Mouse (Mus musculus): ENCODE data around the gene Cdc42bpb. TPM values are rescaled to one million over a fixed set of nuclear protein-coding genes. Genes with fewer than 3 reads are reported as not detected.

Cdc42bpb gene
- polyA plus RNA-seq, 1 experiment from 2014 or later = 39.9 TPM

- Histone ChIP-seq H3K4me1 (replicated peaks; ENCODE audit: control insufficient read depth, insufficient read depth, low read length) (no peaks in the 10 kb centered on the region), H3K4me2 (ENCODE audit: low read length) (peak overlapping the region; percentile 13; the same call in 1 of the 2 replicates), H3K4me3 (replicated peaks; ENCODE audit: low read length) (no peak overlapping the region), H3K27me3 (replicated peaks; ENCODE audit: control insufficient read depth, insufficient read depth, low read length) (no peaks in the 10 kb centered on the region), H3K9me3 (ENCODE audit: control insufficient read depth, low read length) (no peaks in the 10 kb centered on the region), H3K36me3 (ENCODE audit: control insufficient read depth, insufficient read depth) (no peaks in the 10 kb centered on the region), H3K9ac (replicated peaks; ENCODE audit: low read depth, low read length) (no peak overlapping the region), H3K27ac (ENCODE audit: low read length) (no peak overlapping the region)
- WGBS = 29% methylated on average over 10 of the region's 10 CpGs
- ATAC-seq = no peak
Measured at GRCm38 (mm10) chr12:111284532-111284931, 93.0 kb downstream of the Cdc42bpb start.

GRCm38 (mm10) chr12:111283573-111283972 lies 93.9 kb downstream of the Cdc42bpb start:
- 60% methylated on average over 4 of the region's 4 CpGs for WGBS
- no peaks in the 10 kb centered on the region for H3K36me3 ChIP-seq (ENCODE audit: control insufficient read depth, insufficient read depth)
- H3K4me2 ChIP-seq (ENCODE audit: low read length) = no peak overlapping the region
- H3K9ac ChIP-seq (replicated peaks; ENCODE audit: low read depth, low read length) = no peak overlapping the region
- ATAC-seq = no peak
- no peak overlapping the region for H3K27ac ChIP-seq (ENCODE audit: low read length)
- H3K4me3 ChIP-seq (replicated peaks; ENCODE audit: low read length) = no peak overlapping the region
- H3K4me1 ChIP-seq (replicated peaks; ENCODE audit: control insufficient read depth, insufficient read depth, low read length) = no peaks in the 10 kb centered on the region
- peaks cover 6% of the 10 kb centered on the region for H3K9me3 ChIP-seq (ENCODE audit: control insufficient read depth, low read length)
- H3K27me3 ChIP-seq (replicated peaks; ENCODE audit: control insufficient read depth, insufficient read depth, low read length) = no peaks in the 10 kb centered on the region

GRCm38 (mm10) chr12:111276371-111276770 lies 101.1 kb downstream of the Cdc42bpb start:
- ATAC-seq = no peak
- Histone ChIP-seq H3K27me3 (replicated peaks; ENCODE audit: control insufficient read depth, insufficient read depth, low read length) (peaks cover 59% of the 10 kb centered on the region), H3K27ac (ENCODE audit: low read length) (no peak overlapping the region), H3K9me3 (ENCODE audit: control insufficient read depth, low read length) (peaks cover 9% of the 10 kb centered on the region), H3K9ac (replicated peaks; ENCODE audit: low read depth, low read length) (no peak overlapping the region), H3K4me1 (replicated peaks; ENCODE audit: control insufficient read depth, insufficient read depth, low read length) (peaks cover 22% of the 10 kb centered on the region), H3K4me2 (ENCODE audit: low read length) (no peak overlapping the region), H3K36me3 (ENCODE audit: control insufficient read depth, insufficient read depth) (no peaks in the 10 kb centered on the region), H3K4me3 (replicated peaks; ENCODE audit: low read length) (no peak overlapping the region)
- WGBS = 59% methylated on average over 6 of the region's 6 CpGs

GRCm38 (mm10) chr12:111275150-111275841 lies 102.2 kb downstream of the Cdc42bpb start:
- peaks cover 69% of the 10 kb centered on the region for H3K27me3 ChIP-seq (replicated peaks; ENCODE audit: control insufficient read depth, insufficient read depth, low read length)
- H3K9ac ChIP-seq (replicated peaks; ENCODE audit: low read depth, low read length) = peak overlapping the region; percentile 42
- peak overlapping the region; percentile 49 for H3K4me3 ChIP-seq (replicated peaks; ENCODE audit: low read length)
- H3K27ac ChIP-seq (ENCODE audit: low read length) = no peak overlapping the region
- H3K4me1 ChIP-seq (replicated peaks; ENCODE audit: control insufficient read depth, insufficient read depth, low read length) = peaks cover 22% of the 10 kb centered on the region
- H3K4me2 ChIP-seq (ENCODE audit: low read length) = peak overlapping the region; percentile 83
- under 1% methylated on average over 57 of the region's 58 CpGs for WGBS
- H3K36me3 ChIP-seq (ENCODE audit: control insufficient read depth, insufficient read depth) = no peaks in the 10 kb centered on the region
- peaks cover 9% of the 10 kb centered on the region for H3K9me3 ChIP-seq (ENCODE audit: control insufficient read depth, low read length)
- no peak for ATAC-seq

GRCm38 (mm10) chr12:111274447-111275149 lies 102.9 kb downstream of the Cdc42bpb start:
- peak overlapping the region; percentile 49 for H3K4me3 ChIP-seq (replicated peaks; ENCODE audit: low read length)

GRCm38 (mm10) chr12:111274006-111274405 lies 103.5 kb downstream of the Cdc42bpb start:
- Histone ChIP-seq H3K4me2 (ENCODE audit: low read length) (peak overlapping the region; percentile 83), H3K36me3 (ENCODE audit: control insufficient read depth, insufficient read depth) (no peaks in the 10 kb centered on the region), H3K27me3 (replicated peaks; ENCODE audit: control insufficient read depth, insufficient read depth, low read length) (peaks cover 77% of the 10 kb centered on the region), H3K9ac (replicated peaks; ENCODE audit: low read depth, low read length) (peak overlapping the region; percentile 42), H3K9me3 (ENCODE audit: control insufficient read depth, low read length) (peaks cover 6% of the 10 kb centered on the region), H3K4me3 (replicated peaks; ENCODE audit: low read length) (peak overlapping the region; percentile 49), H3K4me1 (replicated peaks; ENCODE audit: control insufficient read depth, insufficient read depth, low read length) (peaks cover 22% of the 10 kb centered on the region), H3K27ac (ENCODE audit: low read length) (no peak overlapping the region)
- WGBS = 3% methylated on average over 28 of the region's 28 CpGs
- peak; percentile 41 for ATAC-seq

More at GRCm38 (mm10) chr12:111274447-111275149, 102.9 kb downstream of the Cdc42bpb start:
- Histone ChIP-seq H3K27me3 (replicated peaks; ENCODE audit: control insufficient read depth, insufficient read depth, low read length) (peaks cover 76% of the 10 kb centered on the region), H3K27ac (ENCODE audit: low read length) (no peak overlapping the region), H3K9me3 (ENCODE audit: control insufficient read depth, low read length) (peaks cover 9% of the 10 kb centered on the region), H3K4me1 (replicated peaks; ENCODE audit: control insufficient read depth, insufficient read depth, low read length) (peaks cover 22% of the 10 kb centered on the region), H3K9ac (replicated peaks; ENCODE audit: low read depth, low read length) (peak overlapping the region; percentile 42), H3K36me3 (ENCODE audit: control insufficient read depth, insufficient read depth) (no peaks in the 10 kb centered on the region), H3K4me2 (ENCODE audit: low read length) (peak overlapping the region; percentile 83)
- peak; percentile 34; the same call in 1 of the 2 replicates for ATAC-seq
- WGBS = 4% methylated on average over 80 of the region's 80 CpGs

GRCm38 (mm10) chr12:111272420-111272819 lies 105.1 kb downstream of the Cdc42bpb start:
- no peaks in the 10 kb centered on the region for H3K36me3 ChIP-seq (ENCODE audit: control insufficient read depth, insufficient read depth)
- H3K4me2 ChIP-seq (ENCODE audit: low read length) = no peak overlapping the region
- WGBS = 22% methylated on average over 12 of the region's 12 CpGs
- no peak overlapping the region for H3K4me3 ChIP-seq (replicated peaks; ENCODE audit: low read length)
- no peak for ATAC-seq
- H3K27ac ChIP-seq (ENCODE audit: low read length) = no peak overlapping the region
- no peaks in the 10 kb centered on the region for H3K9me3 ChIP-seq (ENCODE audit: control insufficient read depth, low read length)
- no peak overlapping the region for H3K9ac ChIP-seq (replicated peaks; ENCODE audit: low read depth, low read length)
- H3K27me3 ChIP-seq (replicated peaks; ENCODE audit: control insufficient read depth, insufficient read depth, low read length) = peaks cover 77% of the 10 kb centered on the region
- H3K4me1 ChIP-seq (replicated peaks; ENCODE audit: control insufficient read depth, insufficient read depth, low read length) = peaks cover 22% of the 10 kb centered on the region

GRCm38 (mm10) chr12:111271966-111272365 lies 105.6 kb downstream of the Cdc42bpb start:
- 22% methylated on average over 8 of the region's 8 CpGs for WGBS
- H3K4me2 ChIP-seq (ENCODE audit: low read length) = no peak overlapping the region
- ATAC-seq = no peak
- no peaks in the 10 kb centered on the region for H3K36me3 ChIP-seq (ENCODE audit: control insufficient read depth, insufficient read depth)
- peaks cover 74% of the 10 kb centered on the region for H3K27me3 ChIP-seq (replicated peaks; ENCODE audit: control insufficient read depth, insufficient read depth, low read length)
- H3K4me1 ChIP-seq (replicated peaks; ENCODE audit: control insufficient read depth, insufficient read depth, low read length) = peaks cover 22% of the 10 kb centered on the region
- H3K4me3 ChIP-seq (replicated peaks; ENCODE audit: low read length) = no peak overlapping the region
- H3K27ac ChIP-seq (ENCODE audit: low read length) = no peak overlapping the region
- no peak overlapping the region for H3K9ac ChIP-seq (replicated peaks; ENCODE audit: low read depth, low read length)
- no peaks in the 10 kb centered on the region for H3K9me3 ChIP-seq (ENCODE audit: control insufficient read depth, low read length)

- H3K9ac ChIP-seq (replicated peaks; ENCODE audit: low read depth, low read length) = no peak overlapping the region
Measured at GRCm38 (mm10) chr12:111271406-111271805, 106.1 kb downstream of the Cdc42bpb start.

More at GRCm38 (mm10) chr12:111271406-111271805, 106.1 kb downstream of the Cdc42bpb start:
- no peak for ATAC-seq
- no peak overlapping the region for H3K27ac ChIP-seq (ENCODE audit: low read length)
- no peaks in the 10 kb centered on the region for H3K9me3 ChIP-seq (ENCODE audit: control insufficient read depth, low read length)
- no peak overlapping the region for H3K4me2 ChIP-seq (ENCODE audit: low read length)
- H3K36me3 ChIP-seq (ENCODE audit: control insufficient read depth, insufficient read depth) = no peaks in the 10 kb centered on the region
- peaks cover 22% of the 10 kb centered on the region for H3K4me1 ChIP-seq (replicated peaks; ENCODE audit: control insufficient read depth, insufficient read depth, low read length)
- H3K27me3 ChIP-seq (replicated peaks; ENCODE audit: control insufficient read depth, insufficient read depth, low read length) = peaks cover 68% of the 10 kb centered on the region
- no peak overlapping the region for H3K4me3 ChIP-seq (replicated peaks; ENCODE audit: low read length)
- 6% methylated on average over 24 of the region's 28 CpGs for WGBS

All from forebrain, embryonic 16.5 days (tissue).